Mouse (Mus musculus): ENCODE measurements around the gene Spag5.

- TF ChIP-seq CTCF (IDR thresholded peaks at IDR 0.05; ENCODE audit: extremely low read depth, insufficient read depth, insufficient read length, insufficient replicate concordance) = no peak
- TF ChIP-seq POLR2A (IDR thresholded peaks at IDR 0.05; ENCODE audit: low read depth, low read length) = no peak
Measured at GRCm38 (mm10) chr11:78271986-78272385, 29.3 kb upstream of the Spag5 start.

Measured in spleen, adult 2 months (tissue).